Mouse (Mus musculus) cerebellum, adult 2 months (tissue): Measurements from ENCODE around the gene Hoxb5.

Experiments
- CTCF ChIP-seq: fragments of 200-500 bp; IDR thresholded peaks from 2 replicates; pipeline ENCODE4 v1.5.1; 2011; ENCODE audit warnings: low read depth, mild to moderate bottlenecking, control low read depth, low read length, moderate library complexity, borderline replicate concordance; ENCODE audit not compliant: insufficient read depth
- POLR2A ChIP-seq: fragments of 200-500 bp; IDR thresholded peaks from 2 replicates; pipeline ENCODE4 v1.6.1; 2011; ENCODE audit warnings: low read length, control low read depth, borderline replicate concordance; ENCODE audit not compliant: insufficient read depth

DNA sequence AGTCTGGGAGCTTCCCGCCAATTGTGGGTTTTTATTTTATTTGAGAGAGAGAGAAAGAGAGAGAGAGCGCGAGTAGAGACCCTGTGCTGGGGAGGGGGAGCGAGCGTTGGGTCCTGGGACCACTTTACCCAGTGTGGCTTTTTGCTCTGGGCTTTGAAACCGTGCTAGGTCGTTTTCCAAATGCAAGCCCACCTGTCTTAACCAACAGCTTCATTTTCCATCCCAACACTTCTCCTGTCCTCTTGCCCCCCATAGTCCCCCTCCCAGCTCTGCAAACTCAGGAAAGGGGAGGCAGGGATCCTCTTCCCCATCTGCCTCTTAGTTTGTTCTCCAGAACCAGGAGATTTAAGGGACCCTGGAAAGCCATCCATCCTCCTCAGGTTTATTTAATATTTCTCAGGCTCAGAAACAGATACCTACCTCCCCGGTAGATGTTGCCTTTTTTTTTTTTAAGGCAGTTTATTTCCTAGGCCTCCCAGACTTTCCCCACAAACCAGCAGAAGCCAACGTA is 51.7 kb downstream of the Hoxb5 start:
- TF ChIP-seq CTCF, result no peak
- TF ChIP-seq POLR2A, result no peak
